Mouse (Mus musculus): Measurements from ENCODE around the gene Hvcn1.
A peak's percentile ranks its signal among the peaks of the same experiment; 100 is the strongest.

Hvcn1 gene

DNA sequence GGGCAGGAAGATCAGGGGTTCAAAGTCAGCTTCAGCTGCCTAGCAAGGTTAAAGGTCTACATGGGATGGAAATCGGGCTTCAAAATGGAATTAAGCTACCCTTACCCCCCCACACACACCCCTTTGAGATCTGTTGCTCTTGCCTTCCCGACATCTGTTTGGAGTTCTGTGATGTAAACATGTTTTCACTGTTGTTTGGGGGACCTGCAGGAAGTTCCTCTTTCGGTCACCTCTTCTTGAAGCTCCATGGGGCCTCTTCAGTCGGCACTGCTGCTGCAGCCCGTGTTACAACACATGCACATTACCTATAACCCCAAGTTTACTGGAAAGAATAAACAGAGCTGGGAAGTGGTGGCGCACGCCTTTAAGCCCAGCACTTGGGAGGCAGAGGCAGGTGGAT is 60.5 kb downstream of the Hvcn1 start:
- DNase-seq (ENCODE audit: low read depth, low spot score): no peak

DNA sequence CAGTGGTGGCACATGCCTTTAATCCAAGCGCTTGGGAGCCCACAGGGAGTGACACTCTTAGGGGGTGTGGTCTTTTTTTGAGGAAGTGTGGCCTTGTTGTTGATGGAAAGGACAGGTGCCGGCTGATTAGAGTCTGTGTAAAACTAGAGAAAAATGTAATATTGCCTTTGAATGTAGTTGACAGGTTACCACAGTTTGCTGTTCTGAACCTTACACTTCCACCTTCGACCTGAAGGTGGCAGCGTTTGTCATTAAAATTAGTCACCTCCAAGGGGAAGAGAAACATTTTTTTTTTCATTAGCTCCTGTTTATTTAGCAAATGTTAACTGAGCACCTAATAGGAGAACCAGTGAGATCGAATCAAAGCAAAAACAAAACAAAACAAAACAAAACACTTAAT is 61.3 kb downstream of the Hvcn1 start:
- peak; percentile 41 for DNase-seq (ENCODE audit: low read depth, low spot score)

GRCm38 (mm10) chr5:122268858-122269604 is 62.4 kb downstream of the Hvcn1 start:
- no peak for DNase-seq (ENCODE audit: low read depth, low spot score)

DNA sequence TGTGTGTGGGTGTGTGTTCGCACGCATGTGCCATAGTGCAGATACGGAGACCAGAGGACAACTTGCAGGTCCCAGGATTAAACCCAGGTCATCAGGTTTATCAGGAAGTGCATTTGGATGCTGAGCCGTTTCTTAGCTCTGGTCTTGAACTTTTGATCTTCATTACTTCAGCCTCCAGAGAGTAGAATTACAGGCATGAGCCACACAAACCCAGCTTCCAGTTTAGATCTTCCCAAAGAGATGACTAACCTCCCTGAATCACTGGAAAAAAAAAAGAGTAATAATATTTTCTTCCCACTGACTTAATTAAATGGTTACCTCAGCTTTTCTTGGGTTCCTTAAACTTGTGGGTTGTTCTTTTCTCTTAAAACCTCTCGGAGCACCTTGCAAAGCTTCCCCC is 66.2 kb downstream of the Hvcn1 start:
- DNase-seq (ENCODE audit: low read depth, low spot score): no peak

DNA sequence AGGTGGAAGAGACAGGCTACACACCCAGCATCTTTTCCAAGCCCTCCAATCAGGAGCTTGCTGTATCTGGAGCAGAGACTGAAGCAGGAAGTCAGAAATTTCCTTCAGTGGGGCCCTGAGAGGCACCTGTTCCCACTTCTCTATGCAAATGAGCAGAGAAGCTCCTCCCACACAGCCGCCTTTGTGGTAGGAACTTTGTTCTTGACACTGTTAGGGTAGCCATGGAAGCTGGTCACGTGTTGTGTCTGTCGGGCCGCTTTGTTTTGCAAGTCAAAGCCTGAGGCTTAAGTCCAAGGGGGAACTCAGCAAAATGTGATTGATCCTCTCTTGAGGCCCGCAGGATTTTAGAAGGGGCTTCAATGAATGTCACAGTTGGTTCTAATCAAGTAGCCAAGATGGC is 68.2 kb downstream of the Hvcn1 start:
- DNase-seq (ENCODE audit: low read depth, low spot score): no peak

GRCm38 (mm10) chr5:122278946-122279345 is 72.3 kb downstream of the Hvcn1 start:
- DNase-seq (ENCODE audit: low read depth, low spot score): no peak

DNA sequence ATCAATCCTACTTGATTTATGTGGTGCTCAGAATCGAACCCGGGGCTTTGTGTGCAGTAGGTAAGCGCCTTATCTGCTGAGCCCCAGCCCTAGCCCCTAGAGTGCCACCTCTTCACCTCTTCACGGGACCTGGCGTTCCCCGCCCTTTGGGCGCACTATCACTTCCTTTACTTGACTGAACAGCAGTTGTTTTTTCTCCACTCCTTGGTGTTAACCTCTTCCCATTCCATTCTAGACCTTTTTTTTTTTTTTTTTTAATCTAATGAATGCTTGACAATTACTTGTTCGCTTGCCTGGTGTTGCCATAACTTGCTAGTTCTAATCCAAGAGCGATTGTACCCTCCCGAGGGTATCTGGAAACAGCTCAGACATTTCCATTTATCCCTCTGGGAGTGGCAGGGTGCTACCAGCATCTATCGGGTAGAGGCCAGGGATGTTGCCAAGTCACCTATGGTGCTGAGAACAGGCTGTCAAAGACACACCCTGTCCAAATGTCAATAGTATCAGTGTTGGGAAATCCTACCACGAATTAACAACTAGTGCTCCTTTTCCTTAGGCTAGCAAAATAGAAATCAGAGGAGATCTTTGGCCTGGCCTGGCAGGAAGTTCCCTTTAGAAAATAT is 73.3 kb downstream of the Hvcn1 start:
- no peak for DNase-seq (ENCODE audit: low read depth, low spot score)

DNA sequence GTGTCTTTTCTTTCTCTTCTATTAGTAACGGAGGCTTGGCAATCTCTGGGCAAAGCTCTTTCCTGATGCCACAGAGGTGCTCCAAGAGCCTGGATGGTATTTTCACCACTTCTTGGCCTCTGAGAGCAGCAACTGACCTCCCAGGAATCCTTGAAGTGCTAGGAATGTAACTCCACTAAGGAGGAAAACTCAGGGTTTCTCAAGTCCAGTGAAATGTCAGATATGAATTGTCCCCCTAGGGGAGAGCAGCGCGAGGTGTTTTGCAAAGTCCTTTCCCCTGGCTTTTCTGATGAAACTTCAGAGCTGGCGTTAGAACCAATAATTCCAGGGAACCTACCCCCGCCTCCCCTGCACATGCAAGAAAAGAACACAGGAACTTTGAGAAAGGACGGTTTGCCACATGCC is 73.8 kb downstream of the Hvcn1 start:
- DNase-seq (ENCODE audit: low read depth, low spot score): no peak

GRCm38 (mm10) chr5:122280827-122281462 is 74.3 kb downstream of the Hvcn1 start:
- DNase-seq (ENCODE audit: low read depth, low spot score): no peak

- DNase-seq (ENCODE audit: low read depth, low spot score): no peak
Observed at GRCm38 (mm10) chr5:122283828-122284182, 77.2 kb downstream of the Hvcn1 start.

DNA sequence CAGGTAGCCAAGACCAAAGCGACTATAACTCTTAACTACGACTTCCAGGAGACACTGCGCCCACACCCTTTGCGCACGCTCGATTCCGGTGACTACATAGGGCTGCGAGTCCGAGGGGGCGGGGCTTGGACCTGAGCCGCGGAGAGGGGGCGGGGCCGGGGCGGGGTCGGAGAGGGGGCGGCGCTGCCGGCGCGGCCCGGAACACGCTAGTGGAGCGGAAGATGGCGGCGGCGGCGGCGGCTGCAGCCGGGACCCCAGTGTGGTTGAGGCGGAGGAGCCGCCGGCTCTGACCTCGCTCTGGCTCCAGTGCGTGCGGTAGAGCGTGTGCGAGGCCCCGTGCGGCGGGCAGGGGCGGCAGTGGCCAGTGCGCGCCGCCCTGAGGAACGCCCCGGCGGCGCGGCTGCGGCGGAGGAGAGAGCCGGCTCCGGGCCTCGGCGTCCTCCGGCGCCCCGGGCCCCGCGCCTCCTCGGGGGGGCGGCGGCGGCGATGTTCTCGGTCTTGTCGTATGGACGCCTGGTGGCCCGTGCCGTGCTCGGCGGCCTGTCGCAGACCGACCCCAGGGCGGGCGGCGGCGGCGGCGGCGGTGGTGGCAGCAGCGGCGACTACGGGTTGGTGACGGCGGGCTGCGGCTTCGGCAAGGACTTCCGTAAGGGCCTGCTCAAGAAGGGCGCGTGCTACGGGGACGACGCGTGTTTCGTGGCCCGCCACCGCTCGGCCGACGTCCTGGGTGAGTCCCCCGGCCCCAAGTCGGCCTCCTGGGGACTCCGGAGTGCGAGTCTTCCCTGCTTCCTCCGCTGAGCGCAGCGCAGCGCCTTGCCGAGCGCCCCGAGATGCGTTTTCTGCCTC is 77.8 kb downstream of the Hvcn1 start, which contains the start of gene Pptc7:
Pptc7 (plus strand) TSS at position 183 of the 846 bp plus-strand sequence.
- peak; percentile 86 for DNase-seq (ENCODE audit: low read depth, low spot score)

- no peak for DNase-seq (ENCODE audit: low read depth, low spot score)
Observed at GRCm38 (mm10) chr5:122285029-122285766, 78.6 kb downstream of the Hvcn1 start.

DNA sequence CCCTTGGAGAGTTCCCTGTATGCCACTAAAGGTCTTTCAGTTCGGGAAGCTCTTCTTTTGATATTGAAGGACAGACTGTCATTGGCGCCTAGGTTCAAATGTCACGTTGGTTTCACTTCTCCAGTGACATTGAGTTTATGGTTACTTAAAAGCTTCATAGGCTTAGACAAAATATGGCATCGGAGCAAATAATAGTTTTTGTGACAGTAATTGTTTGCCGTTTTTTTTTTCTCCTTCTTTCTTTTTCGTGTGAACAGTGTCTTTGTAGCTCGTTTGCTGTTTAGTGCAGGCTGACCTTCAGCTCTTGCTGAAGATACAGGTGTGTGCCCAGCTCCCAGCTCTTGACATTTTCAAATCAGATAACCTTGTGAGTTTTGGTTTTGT is 79.2 kb downstream of the Hvcn1 start:
- DNase-seq (ENCODE audit: low read depth, low spot score): no peak

DNA sequence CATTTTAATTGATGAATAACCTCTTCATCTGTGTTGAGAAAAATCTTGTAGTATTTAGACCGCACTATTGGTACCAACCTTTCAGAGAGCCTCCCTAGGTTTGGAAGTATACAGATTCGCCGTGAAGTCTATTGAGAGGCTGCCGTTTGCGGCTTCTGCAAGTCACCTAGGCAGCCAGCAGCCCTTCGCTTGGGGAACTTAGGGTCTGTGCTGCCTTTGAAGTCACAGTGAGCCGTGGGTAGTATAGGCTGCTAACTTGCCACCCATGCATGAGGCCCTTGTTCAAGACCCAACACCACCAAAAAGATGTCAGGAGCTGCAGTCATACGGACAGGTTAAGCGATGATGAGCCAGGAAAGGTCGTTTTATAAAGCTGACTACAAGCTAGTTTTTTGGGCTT is 79.6 kb downstream of the Hvcn1 start:
- no peak for DNase-seq (ENCODE audit: low read depth, low spot score)

- no peak for DNase-seq (ENCODE audit: low read depth, low spot score)
Observed at GRCm38 (mm10) chr5:122287026-122287425, 80.4 kb downstream of the Hvcn1 start.

DNA sequence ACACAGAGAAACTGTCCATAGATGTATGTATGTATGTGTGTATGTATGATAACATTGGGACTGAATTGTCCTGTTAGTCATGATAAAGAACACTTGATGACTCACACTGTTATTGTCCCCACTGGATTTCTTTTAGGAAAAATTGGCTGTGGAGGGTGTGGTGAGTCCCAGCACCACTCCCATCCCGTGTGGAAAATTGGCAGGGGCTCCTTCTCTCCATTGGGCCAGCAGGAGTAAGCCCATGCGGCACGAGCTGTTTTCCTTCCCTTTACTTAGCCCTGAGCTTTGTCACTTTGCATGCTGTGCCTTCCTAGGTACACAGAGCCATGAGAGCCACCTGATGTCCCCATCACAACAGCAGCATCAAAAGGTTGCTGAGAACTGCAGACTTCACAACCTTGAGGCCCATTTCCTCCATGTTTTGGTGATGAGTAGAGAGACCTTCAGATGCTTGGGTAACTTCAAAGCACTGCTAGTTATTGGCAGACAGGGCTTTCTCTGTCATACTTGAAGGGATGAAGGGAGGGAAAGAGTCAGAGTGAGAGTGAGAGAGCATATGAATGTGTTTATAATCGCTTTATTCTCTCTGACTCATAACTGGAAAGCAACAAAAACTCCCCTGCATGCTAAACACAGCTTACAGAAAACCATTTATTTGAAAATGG is 81.7 kb downstream of the Hvcn1 start:
- no peak for DNase-seq (ENCODE audit: low read depth, low spot score)

- no peak for DNase-seq (ENCODE audit: low read depth, low spot score)
Observed at GRCm38 (mm10) chr5:122291149-122291548, 84.5 kb downstream of the Hvcn1 start.

Measured in retina, adult 2 months (tissue).